Mouse (Mus musculus) lung, postnatal 0 days (tissue): ENCODE measurements around the gene Vav3. TPM values are rescaled to one million over a fixed set of nuclear protein-coding genes. Genes with fewer than 3 reads are reported as not detected.

Experiments used
- ATAC-seq: fragments of 200-750 bp; cut with Nextera tagmentation; 2 replicates; pipeline ENCODE4 v1.8.0; 2017; ENCODE audit warnings: moderate library complexity
- DNase-seq: peaks from one replicate; pipeline ENCODE4 v3.0.0-alpha.2; 2016; ENCODE audit warnings: low spot score
- H3K27ac ChIP-seq: fragments of 300-500 bp; sonication (generic); 2 replicates; pipeline ENCODE4 v1.5.1; 2014; ENCODE audit warnings: antibody characterized with exemption, mild to moderate bottlenecking, low read length, mixed read lengths
- H3K27me3 ChIP-seq: fragments of 300-500 bp; sonication (generic); replicated peaks from 2 replicates; pipeline ENCODE4 v1.6.1; 2014; ENCODE audit warnings: low read length, mixed read lengths; ENCODE audit not compliant: insufficient read depth
- H3K36me3 ChIP-seq: fragments of 300-500 bp; sonication (generic); 2 replicates; pipeline ENCODE4 v1.6.1; 2014; ENCODE audit warnings: low read length, mixed read lengths; ENCODE audit not compliant: insufficient read depth
- H3K4me1 ChIP-seq: fragments of 300-500 bp; sonication (generic); 2 replicates; pipeline ENCODE4 v1.6.1; 2014; ENCODE audit warnings: antibody characterized with exemption, low read depth, low read length, mixed read lengths; ENCODE audit not compliant: insufficient read depth
- H3K4me2 ChIP-seq: fragments of 300-500 bp; sonication (generic); replicated peaks from 2 replicates; pipeline ENCODE4 v1.6.1; 2014; ENCODE audit warnings: low read depth, mild to moderate bottlenecking, low read length, moderate library complexity, mixed read lengths
- H3K4me3 ChIP-seq: fragments of 300-500 bp; sonication (generic); 2 replicates; pipeline ENCODE4 v1.5.1; 2014; ENCODE audit warnings: low read depth, low read length
- H3K9ac ChIP-seq: fragments of 300-500 bp; sonication (generic); replicated peaks from 2 replicates; pipeline ENCODE4 v1.6.1; 2014; ENCODE audit warnings: low read depth, mild to moderate bottlenecking
- H3K9me3 ChIP-seq: fragments of 300-500 bp; sonication (generic); 2 replicates; pipeline ENCODE4 v1.6.1; 2016; ENCODE audit warnings: low read length, mixed read lengths
- CTCF ChIP-seq: IDR thresholded peaks from 2 replicates; pipeline ENCODE4 v1.5.1; 2016; ENCODE audit warnings: antibody characterized with exemption, mild to moderate bottlenecking
- EP300 ChIP-seq: IDR thresholded peaks from 2 replicates; pipeline ENCODE4 v1.6.1; 2016; ENCODE audit warnings: antibody characterized with exemption, mild to moderate bottlenecking, control low read depth
- WGBS: fragments of 180-500 bp; shearing (Covaris S2); extraction: QIAGEN DNeasy Blood & Tissue Kit; methylation state at CpG from one replicate; pipeline ENCODE4 v1.1.7; 2014; 5-methylcytosine and 5-hydroxymethylcytosine counted together
- polyA plus RNA-seq: library from polyadenylated mRNA; unstranded; fragments of >200 nt; fragmentation: Nextera tagmentation; extraction: Ambion mirVana; gene quantifications from 2 replicates; pipeline ENCODE4 v1.2.1, GENCODE M21; 2015

Gene Vav3
- polyA plus RNA-seq, 1 experiment from 2014 or later = 11.9 TPM

DNA sequence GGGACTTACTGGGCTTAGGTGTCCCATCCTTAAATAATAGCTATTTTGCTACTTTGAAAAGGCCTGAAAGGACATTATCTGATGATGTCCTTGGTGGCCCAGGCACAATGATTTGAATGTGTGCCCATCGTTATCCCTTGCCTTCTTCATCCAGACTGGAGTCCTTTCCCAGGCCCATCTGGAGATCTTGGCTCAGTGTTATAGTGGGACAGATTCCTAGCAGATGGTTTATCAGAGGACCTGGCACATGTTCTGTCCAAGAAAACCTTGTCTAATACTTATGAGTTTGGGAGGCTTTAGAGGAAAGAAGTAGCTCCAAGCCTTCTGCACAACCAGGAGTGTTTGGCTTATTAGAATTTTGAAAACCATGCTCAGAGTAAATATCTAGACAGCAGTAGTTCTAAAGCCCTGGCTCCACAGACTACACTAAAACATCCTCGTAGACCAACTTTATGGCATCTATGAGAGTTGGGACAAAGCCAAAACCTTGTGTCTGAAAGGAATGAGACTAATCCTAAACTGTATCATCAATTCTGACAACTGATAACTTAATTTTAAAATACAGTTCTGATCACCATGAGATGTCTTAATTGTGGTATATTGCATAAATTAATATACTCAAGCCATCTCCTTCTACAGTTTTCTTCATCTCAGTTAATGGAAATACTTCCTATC lies 367.5 kb downstream of the Vav3 start:
- no peak overlapping the region for H3K27ac ChIP-seq
- H3K4me3 ChIP-seq = no peak overlapping the region
- H3K4me2 ChIP-seq = no peak overlapping the region
- H3K27me3 ChIP-seq = no peaks in the 10 kb centered on the region
- DNase-seq (no peak), ATAC-seq (no peak)
- TF ChIP-seq EP300 = no peak
- no peak for TF ChIP-seq CTCF
- H3K9me3 ChIP-seq = no peaks in the 10 kb centered on the region
- H3K36me3 ChIP-seq = no peaks in the 10 kb centered on the region
- no peaks in the 10 kb centered on the region for H3K4me1 ChIP-seq
- WGBS = 72% methylated on average over 2 of the region's 2 CpGs
- H3K9ac ChIP-seq = no peak overlapping the region

DNA sequence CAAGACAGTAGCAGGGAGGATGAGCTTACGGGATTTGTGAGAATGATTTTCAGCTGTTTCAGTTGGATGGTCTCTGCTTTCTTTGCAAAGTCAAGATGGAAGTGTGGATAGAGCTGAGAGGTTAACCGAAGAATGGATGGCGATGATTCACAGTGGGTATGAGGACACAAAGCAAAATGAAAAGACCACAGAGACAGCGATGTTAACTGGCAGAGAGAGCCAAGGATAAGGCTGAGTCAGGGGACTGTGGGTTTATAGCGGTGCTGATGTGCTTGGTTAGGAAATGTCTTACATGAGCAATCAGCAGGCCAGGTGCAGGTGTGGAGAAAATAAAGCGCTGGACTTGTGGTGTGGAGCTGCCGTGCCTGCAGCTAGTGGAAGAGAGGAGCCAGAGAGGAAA lies 371.3 kb downstream of the Vav3 start:
- no peak for DNase-seq
- Histone ChIP-seq H3K4me3 (no peak overlapping the region), H3K9ac (no peak overlapping the region), H3K4me1 (no peaks in the 10 kb centered on the region), H3K9me3 (no peaks in the 10 kb centered on the region), H3K4me2 (no peak overlapping the region), H3K27ac (no peak overlapping the region), H3K36me3 (no peaks in the 10 kb centered on the region), H3K27me3 (no peaks in the 10 kb centered on the region)
- TF ChIP-seq CTCF (no peak), EP300 (no peak)
- no peak for ATAC-seq
- 86% methylated on average over 7 of the region's 7 CpGs for WGBS

- Histone ChIP-seq H3K27ac (no peak overlapping the region), H3K4me2 (no peak overlapping the region), H3K4me3 (no peak overlapping the region), H3K9ac (no peak overlapping the region), H3K36me3 (no peaks in the 10 kb centered on the region), H3K9me3 (no peaks in the 10 kb centered on the region), H3K4me1 (no peaks in the 10 kb centered on the region), H3K27me3 (no peaks in the 10 kb centered on the region)
- no peak for DNase-seq
- ATAC-seq = no peak
- TF ChIP-seq CTCF (no peak), EP300 (no peak)
These were observed 374.0 kb downstream of the Vav3 start for GRCm38 (mm10) chr3:109714476-109714875.

DNA sequence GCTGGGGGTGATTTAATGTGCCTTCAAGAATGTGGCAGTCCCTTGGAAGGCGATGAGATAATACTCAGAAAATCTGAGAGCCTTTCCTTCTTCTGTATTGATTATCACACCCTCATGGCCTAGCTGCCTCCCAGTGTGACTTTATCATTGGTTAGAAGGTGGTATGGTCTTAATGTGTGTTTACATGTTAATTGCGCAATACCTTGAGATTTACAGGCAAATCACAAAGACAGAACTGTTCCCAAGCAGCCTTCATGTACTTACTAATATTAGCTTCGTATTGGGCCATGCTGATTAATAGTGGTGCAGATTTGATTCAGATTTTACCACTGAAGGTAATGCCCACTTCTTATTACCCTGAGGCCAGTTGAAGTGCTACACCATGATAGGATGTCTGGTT lies 381.3 kb downstream of the Vav3 start:
- WGBS = 87% methylated on average over 3 of the region's 3 CpGs
- Histone ChIP-seq H3K4me3 (no peak overlapping the region), H3K36me3 (no peaks in the 10 kb centered on the region), H3K27ac (no peak overlapping the region), H3K27me3 (no peaks in the 10 kb centered on the region), H3K4me2 (no peak overlapping the region), H3K4me1 (no peaks in the 10 kb centered on the region), H3K9me3 (no peaks in the 10 kb centered on the region), H3K9ac (no peak overlapping the region)
- ATAC-seq (no peak), DNase-seq (no peak)
- no peak for TF ChIP-seq CTCF
- no peak for TF ChIP-seq EP300

GRCm38 (mm10) chr3:109726776-109727175 lies 386.3 kb downstream of the Vav3 start:
- Histone ChIP-seq H3K9ac (no peak overlapping the region), H3K4me3 (no peak overlapping the region), H3K27me3 (no peaks in the 10 kb centered on the region), H3K4me2 (no peak overlapping the region), H3K27ac (no peak overlapping the region), H3K36me3 (no peaks in the 10 kb centered on the region), H3K9me3 (no peaks in the 10 kb centered on the region), H3K4me1 (no peaks in the 10 kb centered on the region)
- ATAC-seq (no peak), DNase-seq (no peak)
- WGBS = 84% methylated on average over 1 of the region's 1 CpGs
- TF ChIP-seq EP300 (no peak), CTCF (no peak)

DNA sequence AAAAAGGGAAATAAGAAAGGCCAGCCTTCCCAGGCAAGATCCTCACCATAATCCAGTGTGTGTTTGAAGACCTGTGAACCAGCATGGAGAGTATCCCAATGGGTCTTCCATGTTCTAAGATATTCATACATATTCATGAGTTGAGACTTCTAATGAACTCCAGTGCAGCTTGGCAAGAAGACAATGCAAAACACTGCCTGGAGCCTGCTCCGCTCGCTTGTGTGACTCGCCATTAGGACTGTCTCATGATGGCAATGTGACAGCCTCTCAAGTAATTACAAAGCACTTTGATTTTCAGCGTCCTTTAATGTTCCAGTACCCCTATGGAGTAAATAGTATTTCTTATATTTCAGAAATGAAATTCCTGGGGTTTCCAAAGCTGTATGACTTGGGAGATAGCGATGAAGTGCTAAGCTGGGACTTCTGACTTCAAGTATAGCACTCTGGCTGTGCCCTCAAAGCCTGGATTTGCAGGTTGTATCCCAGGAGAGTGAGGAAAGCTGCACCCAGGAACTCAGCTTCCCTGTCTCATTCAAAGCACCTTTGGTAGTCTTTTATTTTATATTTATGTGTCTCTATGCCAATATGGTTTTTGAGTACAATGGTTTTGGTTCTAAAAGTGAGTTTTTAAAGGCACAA lies 391.3 kb downstream of the Vav3 start:
- ATAC-seq = no peak
- TF ChIP-seq CTCF (no peak), EP300 (no peak)
- H3K4me2 ChIP-seq = no peak overlapping the region
- WGBS = 69% methylated on average over 5 of the region's 5 CpGs
- no peak for DNase-seq
- no peaks in the 10 kb centered on the region for H3K9me3 ChIP-seq
- H3K9ac ChIP-seq = no peak overlapping the region
- no peaks in the 10 kb centered on the region for H3K27me3 ChIP-seq
- H3K4me3 ChIP-seq = no peak overlapping the region
- no peaks in the 10 kb centered on the region for H3K36me3 ChIP-seq
- no peak overlapping the region for H3K27ac ChIP-seq
- no peaks in the 10 kb centered on the region for H3K4me1 ChIP-seq
